Mouse (Mus musculus): ENCODE measurements around the gene Smg6. TPM values are rescaled to one million over a fixed set of nuclear protein-coding genes. Genes with fewer than 3 reads are reported as not detected.

Gene Smg6
- polyA plus RNA-seq, 1 experiment from 2014 or later = 11.3 TPM

DNA sequence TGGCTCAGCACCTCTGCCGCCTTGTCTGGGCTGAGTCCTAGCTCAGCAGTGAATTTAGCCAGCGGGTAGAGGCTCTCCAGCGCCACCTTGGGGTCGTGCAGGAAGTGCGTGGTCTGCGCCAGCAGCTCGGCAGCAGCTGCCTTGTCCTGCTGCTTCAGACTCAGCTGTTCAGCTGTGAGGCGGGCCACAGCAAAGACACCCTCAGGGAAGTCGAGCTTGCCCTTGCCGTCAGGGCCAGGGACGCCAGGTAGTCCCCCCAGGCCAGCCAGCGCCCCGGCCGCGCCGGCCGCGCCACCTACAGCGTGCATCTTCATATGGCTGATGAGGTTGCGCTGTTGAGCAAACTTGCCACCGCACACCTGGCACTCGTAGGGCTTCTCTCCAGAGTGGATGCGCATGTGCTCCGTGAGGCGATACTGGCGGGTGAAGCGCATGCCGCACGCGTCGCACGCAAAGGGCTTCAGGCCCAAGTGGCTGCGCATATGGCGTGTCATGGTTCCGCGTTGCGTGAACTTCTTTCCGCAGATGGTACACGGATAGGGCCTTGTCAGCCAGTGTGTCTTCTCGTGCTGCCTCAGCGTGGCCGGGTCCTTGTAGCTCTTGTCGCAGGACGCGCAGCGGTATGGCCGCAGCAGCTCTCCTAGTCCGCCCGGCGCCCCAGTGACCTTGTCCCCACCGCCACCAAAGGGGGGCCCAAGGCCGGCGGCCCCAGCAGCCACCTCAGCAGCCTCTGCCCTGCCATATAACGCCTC lies 240.0 kb downstream of the Smg6 start:
- 8% methylated on average over 54 of the region's 54 CpGs for WGBS (ENCODE audit: insufficient replicate concordance)
- peak overlapping the region; percentile 99 for H3K4me2 ChIP-seq
- H3K36me3 ChIP-seq (ENCODE audit: control insufficient read depth, insufficient read depth, low read length) = peaks cover under 1% of the 10 kb centered on the region
- H3K4me1 ChIP-seq (ENCODE audit: control insufficient read depth, insufficient read depth, low read length) = peaks cover 56% of the 10 kb centered on the region
- peak overlapping the region; percentile 79 for H3K9ac ChIP-seq (ENCODE audit: low read depth, low read length)
- ATAC-seq (replicated peaks; ENCODE audit: insufficient number of reproducible peaks, low FRiP score, low TSS enrichment) = no peak
- peaks cover 66% of the 10 kb centered on the region for H3K27me3 ChIP-seq (ENCODE audit: control insufficient read depth, insufficient read depth, low read length)
- H3K9me3 ChIP-seq (replicated peaks; ENCODE audit: control insufficient read depth, low read length) = no peaks in the 10 kb centered on the region
- H3K27ac ChIP-seq (ENCODE audit: low read depth, low read length) = no peak overlapping the region
- peak overlapping the region; percentile 66 for H3K4me3 ChIP-seq (ENCODE audit: low read depth, low read length)

DNA sequence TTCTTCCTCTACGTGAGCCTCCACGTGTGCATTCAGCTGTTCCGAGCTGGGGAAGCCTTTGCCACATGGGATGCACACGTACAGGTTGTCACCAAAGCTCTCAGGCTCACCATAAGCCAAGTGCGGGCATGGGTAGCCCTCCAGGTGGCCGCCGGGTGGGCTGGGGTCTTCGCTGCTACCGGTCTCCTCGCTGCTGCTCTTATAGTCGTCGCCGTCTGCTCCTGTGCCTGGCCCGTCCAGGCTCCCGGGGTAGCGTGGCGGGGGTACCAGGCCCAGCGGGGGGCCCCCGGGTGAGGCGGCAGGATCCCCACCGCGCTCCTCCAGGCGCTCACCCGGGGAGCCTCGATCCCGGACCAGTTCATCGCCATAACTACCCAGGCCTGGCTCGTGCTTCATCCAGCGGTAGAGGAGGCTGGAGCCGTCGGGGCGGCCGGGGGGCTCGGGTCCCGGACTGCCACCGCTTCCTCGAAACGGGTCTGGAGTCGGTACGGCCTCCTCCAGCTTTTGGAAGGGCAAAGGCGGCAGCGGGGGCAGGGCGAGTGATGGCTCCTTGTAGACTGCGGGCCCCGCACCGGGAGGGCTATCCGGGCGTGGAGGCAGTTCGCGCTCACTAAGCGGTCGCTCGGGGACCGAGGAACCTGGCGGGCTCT lies 240.7 kb downstream of the Smg6 start:
- Histone ChIP-seq H3K9me3 (replicated peaks; ENCODE audit: control insufficient read depth, low read length) (no peaks in the 10 kb centered on the region), H3K4me2 (peak overlapping the region; percentile 99), H3K4me1 (ENCODE audit: control insufficient read depth, insufficient read depth, low read length) (peaks cover 57% of the 10 kb centered on the region), H3K36me3 (ENCODE audit: control insufficient read depth, insufficient read depth, low read length) (no peaks in the 10 kb centered on the region; the same call in 1 of the 2 replicates), H3K9ac (ENCODE audit: low read depth, low read length) (peak overlapping the region; percentile 79), H3K4me3 (ENCODE audit: low read depth, low read length) (peak overlapping the region; percentile 66), H3K27me3 (ENCODE audit: control insufficient read depth, insufficient read depth, low read length) (peaks cover 73% of the 10 kb centered on the region), H3K27ac (ENCODE audit: low read depth, low read length) (no peak overlapping the region)
- no peak for ATAC-seq (replicated peaks; ENCODE audit: insufficient number of reproducible peaks, low FRiP score, low TSS enrichment)
- 5% methylated on average over 55 of the region's 55 CpGs for WGBS (ENCODE audit: insufficient replicate concordance)

DNA sequence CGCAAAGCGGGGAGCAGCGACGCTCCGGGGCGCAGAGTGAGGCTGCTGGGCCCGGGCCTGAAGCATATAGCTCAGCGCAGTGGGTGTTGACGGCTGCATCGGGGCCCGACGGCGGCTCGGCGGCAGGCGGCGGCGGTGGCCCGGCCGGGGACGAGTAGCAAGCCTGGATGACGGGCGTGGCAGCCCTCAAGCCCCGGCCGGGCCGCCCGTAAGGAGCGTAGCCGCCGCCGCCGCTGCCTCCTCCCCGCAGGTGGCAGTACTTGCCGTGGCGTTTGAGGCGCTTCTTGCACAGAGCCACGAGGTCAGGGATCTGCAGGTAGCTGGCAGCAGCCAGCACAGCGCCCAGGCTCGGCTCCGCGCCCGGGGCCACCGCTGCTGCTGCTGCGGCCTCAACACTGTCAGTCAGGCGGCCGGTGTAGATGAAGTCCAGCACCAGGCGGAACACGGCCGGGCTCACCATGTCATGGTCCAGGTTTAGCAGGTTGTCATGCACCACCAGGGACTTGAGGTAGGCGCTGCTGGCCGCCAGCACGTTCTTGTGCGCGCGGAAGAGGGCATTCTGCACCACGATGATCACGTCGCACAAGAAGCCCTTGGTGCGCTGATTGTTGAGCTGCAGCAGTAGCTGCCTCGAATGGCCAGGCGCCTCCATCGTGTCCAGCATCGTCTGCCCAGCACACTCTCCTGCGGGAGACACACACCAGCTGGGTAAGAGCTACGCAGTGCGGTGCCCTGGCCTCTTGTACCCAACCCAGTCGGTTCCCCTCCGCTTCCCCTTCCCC lies 241.4 kb downstream of the Smg6 start:
- Histone ChIP-seq H3K4me1 (ENCODE audit: control insufficient read depth, insufficient read depth, low read length) (peaks cover 59% of the 10 kb centered on the region), H3K36me3 (ENCODE audit: control insufficient read depth, insufficient read depth, low read length) (no peaks in the 10 kb centered on the region; the same call in 1 of the 2 replicates), H3K27ac (ENCODE audit: low read depth, low read length) (0 out of 2 replicates have a peak overlapping the region, but pooled peaks have one; percentile 15), H3K27me3 (ENCODE audit: control insufficient read depth, insufficient read depth, low read length) (peaks cover 81% of the 10 kb centered on the region), H3K4me3 (ENCODE audit: low read depth, low read length) (peak overlapping the region; percentile 66), H3K9me3 (replicated peaks; ENCODE audit: control insufficient read depth, low read length) (no peaks in the 10 kb centered on the region), H3K9ac (ENCODE audit: low read depth, low read length) (peak overlapping the region; percentile 79), H3K4me2 (peak overlapping the region; percentile 99)
- WGBS (ENCODE audit: insufficient replicate concordance) = 3% methylated on average over 67 of the region's 68 CpGs
- ATAC-seq (replicated peaks; ENCODE audit: insufficient number of reproducible peaks, low FRiP score, low TSS enrichment) = no peak

DNA sequence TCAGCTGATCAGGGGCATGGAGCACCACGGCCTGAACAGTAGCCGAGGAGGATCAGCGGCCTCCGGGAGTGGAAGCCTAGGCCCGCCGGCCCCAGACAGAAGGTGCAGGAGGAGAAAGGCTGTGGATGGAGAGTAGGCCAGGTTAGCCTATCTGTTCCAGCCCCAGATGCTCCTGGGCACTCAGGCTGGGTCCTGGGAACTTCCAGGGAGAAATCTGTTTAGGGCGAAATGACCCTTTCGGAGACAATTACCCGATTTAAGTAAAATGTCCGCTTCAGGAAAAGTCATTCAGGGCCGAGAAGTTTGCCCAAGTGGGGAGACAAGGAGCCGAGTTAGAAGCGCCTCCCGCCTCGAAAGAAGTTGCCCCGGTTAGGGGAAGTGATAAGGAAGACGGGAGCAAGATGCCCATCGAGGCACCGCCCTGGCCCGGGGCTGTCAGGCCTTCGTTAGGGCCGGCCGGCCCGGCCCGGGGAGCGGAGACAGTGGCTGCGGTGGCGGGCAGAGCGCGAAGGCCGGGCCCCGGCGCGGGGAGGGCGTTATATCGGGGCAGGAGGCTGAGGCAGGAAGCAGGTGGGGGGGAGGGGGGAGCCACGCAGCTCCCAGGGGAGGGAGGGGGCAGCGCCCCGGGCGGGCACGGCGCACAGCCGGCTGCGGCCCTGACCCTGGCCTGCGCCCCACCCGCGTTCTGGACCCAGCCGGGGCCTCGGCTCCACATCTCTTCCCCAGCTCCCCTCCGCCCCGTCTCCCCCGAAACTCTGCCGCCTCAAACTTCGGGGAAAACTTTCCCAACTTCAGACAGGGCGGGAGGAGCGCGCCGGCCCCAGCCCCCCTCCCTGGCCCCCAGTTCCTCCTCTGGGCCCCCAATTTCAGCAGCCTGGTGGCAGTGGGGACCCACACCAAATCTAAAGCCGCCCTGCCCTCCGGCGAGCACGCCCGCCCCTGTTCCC lies 242.3 kb downstream of the Smg6 start:
- Histone ChIP-seq H3K9ac (ENCODE audit: low read depth, low read length) (peak overlapping the region; percentile 79), H3K27ac (ENCODE audit: low read depth, low read length) (peak overlapping the region; percentile 51), H3K4me2 (peak overlapping the region; percentile 99), H3K36me3 (ENCODE audit: control insufficient read depth, insufficient read depth, low read length) (no peaks in the 10 kb centered on the region; the same call in 1 of the 2 replicates), H3K9me3 (replicated peaks; ENCODE audit: control insufficient read depth, low read length) (no peaks in the 10 kb centered on the region), H3K4me3 (ENCODE audit: low read depth, low read length) (peak overlapping the region; percentile 66), H3K27me3 (ENCODE audit: control insufficient read depth, insufficient read depth, low read length) (peaks cover 89% of the 10 kb centered on the region), H3K4me1 (ENCODE audit: control insufficient read depth, insufficient read depth, low read length) (peaks cover 67% of the 10 kb centered on the region)
- WGBS (ENCODE audit: insufficient replicate concordance) = 5% methylated on average over 51 of the region's 63 CpGs
- no peak for ATAC-seq (replicated peaks; ENCODE audit: insufficient number of reproducible peaks, low FRiP score, low TSS enrichment)

DNA sequence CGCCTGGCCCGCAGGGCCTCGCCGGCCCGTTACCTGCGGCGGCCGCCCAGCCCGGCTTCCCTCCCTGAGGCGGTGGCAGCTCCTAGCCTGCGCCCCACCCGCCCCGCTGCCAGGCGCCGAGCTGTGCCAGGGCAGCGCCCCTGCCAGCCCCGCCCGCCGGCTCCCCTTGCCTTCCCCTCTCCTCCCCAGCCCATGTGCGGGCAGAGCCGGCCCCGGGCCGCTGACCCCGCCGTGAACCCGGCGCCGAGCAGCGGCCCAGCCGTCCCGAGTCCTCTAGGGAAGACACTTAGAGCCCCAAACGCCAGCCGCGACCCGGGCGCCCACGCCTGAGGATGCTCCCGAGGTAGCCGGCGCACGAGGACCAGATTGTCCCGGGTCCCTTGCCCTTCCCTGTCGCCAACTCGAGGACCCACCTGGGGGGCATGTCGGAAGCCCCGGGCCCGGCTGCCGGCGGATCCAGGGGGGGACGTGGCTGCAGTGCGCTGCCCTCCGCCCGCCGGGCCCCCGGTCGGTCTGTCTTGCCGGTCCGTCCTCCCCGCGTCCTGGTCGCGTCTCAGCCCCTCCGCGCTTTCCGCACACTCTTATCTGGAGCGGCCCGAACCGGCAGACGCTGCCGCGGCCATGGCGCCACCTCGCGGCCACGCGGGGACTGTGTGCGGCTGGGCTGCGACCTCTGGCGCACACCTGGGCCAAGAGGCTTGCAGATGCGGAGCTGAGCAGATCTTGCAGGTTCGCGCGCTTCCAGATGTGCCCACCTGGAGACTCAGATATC lies 243.2 kb downstream of the Smg6 start:
- Histone ChIP-seq H3K9ac (ENCODE audit: low read depth, low read length) (peak overlapping the region; percentile 79), H3K4me1 (ENCODE audit: control insufficient read depth, insufficient read depth, low read length) (peaks cover 74% of the 10 kb centered on the region), H3K9me3 (replicated peaks; ENCODE audit: control insufficient read depth, low read length) (no peaks in the 10 kb centered on the region), H3K27me3 (ENCODE audit: control insufficient read depth, insufficient read depth, low read length) (peaks cover 95% of the 10 kb centered on the region), H3K4me3 (ENCODE audit: low read depth, low read length) (peak overlapping the region; percentile 66), H3K27ac (ENCODE audit: low read depth, low read length) (peak overlapping the region; percentile 51), H3K4me2 (peak overlapping the region; percentile 99), H3K36me3 (ENCODE audit: control insufficient read depth, insufficient read depth, low read length) (no peaks in the 10 kb centered on the region)
- under 1% methylated on average over 77 of the region's 83 CpGs for WGBS (ENCODE audit: insufficient replicate concordance)
- ATAC-seq (replicated peaks; ENCODE audit: insufficient number of reproducible peaks, low FRiP score, low TSS enrichment) = no peak

DNA sequence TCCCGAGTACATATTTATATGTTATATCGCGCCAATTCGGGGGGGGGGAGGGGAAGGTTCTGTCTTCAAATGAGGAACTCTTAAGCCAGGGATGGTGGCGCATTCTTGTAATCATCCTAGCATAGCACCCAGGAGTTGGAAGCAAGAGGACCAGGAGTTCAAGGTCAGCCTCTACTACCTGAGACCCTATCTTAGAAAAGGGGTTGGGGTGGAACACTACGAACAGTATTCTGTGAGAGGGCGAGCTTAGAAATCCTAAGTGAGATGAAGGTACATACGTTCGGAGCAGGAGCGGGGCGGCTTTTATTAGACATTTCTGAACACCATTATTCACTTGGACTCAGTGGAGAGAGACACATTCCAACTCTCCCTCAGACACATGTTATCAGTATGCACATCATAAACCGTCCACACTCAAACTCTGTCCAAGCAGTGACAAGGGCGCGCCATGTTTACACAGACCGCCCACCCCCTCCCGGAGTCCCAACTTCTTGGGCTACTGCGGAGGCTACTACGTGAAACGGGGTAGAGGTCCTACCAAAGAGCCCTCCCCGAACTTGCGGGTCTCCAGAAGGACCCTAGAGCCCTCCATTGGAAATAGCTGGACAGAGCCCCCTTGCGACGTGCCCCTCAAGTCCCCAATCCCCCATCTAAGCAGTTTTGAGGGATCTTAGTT lies 243.9 kb downstream of the Smg6 start, which contains the start of gene Hic1:
Gene Hic1, minus strand, starts transcription at position 115 of the 676 bp plus-strand sequence.
- peak within 1 kb of the TSS; percentile 99 for H3K4me2 ChIP-seq
- 8% methylated on average over 23 of the region's 23 CpGs for WGBS (ENCODE audit: insufficient replicate concordance)
- H3K9me3 ChIP-seq (replicated peaks; ENCODE audit: control insufficient read depth, low read length) = no peaks in the 10 kb centered on the region
- no peak for ATAC-seq (replicated peaks; ENCODE audit: insufficient number of reproducible peaks, low FRiP score, low TSS enrichment)
- H3K4me1 ChIP-seq (ENCODE audit: control insufficient read depth, insufficient read depth, low read length) = peaks cover 76% of the 10 kb centered on the region
- peaks cover 88% of the 10 kb centered on the region for H3K27me3 ChIP-seq (ENCODE audit: control insufficient read depth, insufficient read depth, low read length)
- peak within 1 kb of the TSS; percentile 51 for H3K27ac ChIP-seq (ENCODE audit: low read depth, low read length)
- H3K9ac ChIP-seq (ENCODE audit: low read depth, low read length) = peak within 1 kb of the TSS; percentile 79
- peak within 1 kb of the TSS; percentile 66 for H3K4me3 ChIP-seq (ENCODE audit: low read depth, low read length)
- no peaks in the 10 kb centered on the region for H3K36me3 ChIP-seq (ENCODE audit: control insufficient read depth, insufficient read depth, low read length)

DNA sequence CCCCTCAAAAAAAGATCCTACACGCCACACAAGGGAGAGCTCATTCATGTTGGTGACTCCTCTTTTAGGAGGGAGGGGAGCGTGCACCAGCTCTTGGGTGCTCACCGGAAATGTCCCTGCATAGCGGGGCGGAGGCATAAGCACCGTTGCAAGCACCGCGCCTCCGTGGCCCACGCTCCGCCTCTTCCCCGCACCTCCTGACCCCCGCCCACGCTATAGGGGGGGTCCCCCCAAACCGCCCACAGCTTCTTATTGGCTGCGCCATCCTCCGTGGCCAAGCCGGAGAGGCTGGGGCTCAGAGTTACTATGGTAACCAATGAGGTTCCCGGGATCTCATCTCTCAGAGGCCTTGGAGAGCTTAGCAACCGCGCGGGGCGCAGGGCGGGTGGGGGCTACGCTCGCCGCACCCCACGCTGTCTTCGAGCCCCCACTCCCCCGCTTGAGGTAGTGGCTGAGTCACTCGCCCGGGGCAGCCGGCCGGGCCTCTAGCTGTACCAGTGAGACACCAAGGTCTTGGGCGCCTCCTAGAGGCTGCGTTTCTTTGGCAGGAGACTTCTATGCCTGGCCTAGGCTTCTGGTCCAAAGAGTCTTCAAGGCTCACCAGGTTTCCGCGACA lies 244.6 kb downstream of the Smg6 start:
- Histone ChIP-seq H3K27ac (ENCODE audit: low read depth, low read length) (no peak overlapping the region), H3K4me1 (ENCODE audit: control insufficient read depth, insufficient read depth, low read length) (peaks cover 70% of the 10 kb centered on the region), H3K27me3 (ENCODE audit: control insufficient read depth, insufficient read depth, low read length) (peaks cover 81% of the 10 kb centered on the region), H3K9ac (ENCODE audit: low read depth, low read length) (peak overlapping the region; percentile 28; the same call in 1 of the 2 replicates), H3K9me3 (replicated peaks; ENCODE audit: control insufficient read depth, low read length) (no peaks in the 10 kb centered on the region), H3K4me3 (ENCODE audit: low read depth, low read length) (peak overlapping the region; percentile 46), H3K36me3 (ENCODE audit: control insufficient read depth, insufficient read depth, low read length) (no peaks in the 10 kb centered on the region), H3K4me2 (peak overlapping the region; percentile 99)
- peak; percentile 15 for ATAC-seq (replicated peaks; ENCODE audit: insufficient number of reproducible peaks, low FRiP score, low TSS enrichment)
- 2% methylated on average over 37 of the region's 38 CpGs for WGBS (ENCODE audit: insufficient replicate concordance)

Data from heart, embryonic 11.5 days (tissue).